Mouse (Mus musculus): ENCODE measurements around the gene Olfr1336. TPM values are rescaled to one million over a fixed set of nuclear protein-coding genes. Genes with fewer than 3 reads are reported as not detected.

Gene Olfr1336
- not detected in 2 replicates for polyA plus RNA-seq (2015; fragmentation: Nextera tagmentation; extraction: Ambion mirVana)

GRCm38 (mm10) chr7:6455868-6456267, at the start of gene Olfr1336:
Gene Olfr1336 (plus strand): TSS chr7:6456168.
- H3K9me3 ChIP-seq (ENCODE audit: low read length), result peaks cover 6% of the 10 kb centered on the region
- H3K4me3 ChIP-seq (ENCODE audit: low read length), result no peak within 1 kb of the TSS
- no peak within 1 kb of the TSS for H3K9ac ChIP-seq (replicated peaks; ENCODE audit: low read length)
- no peak within 1 kb of the TSS for H3K27ac ChIP-seq (ENCODE audit: low read length)
- no peak within 1 kb of the TSS for H3K4me2 ChIP-seq (replicated peaks; ENCODE audit: low read depth, low read length)
- no peaks in the 10 kb centered on the region for H3K27me3 ChIP-seq (ENCODE audit: insufficient read depth, low read length)
- no peak for ATAC-seq (ENCODE audit: low FRiP score, low TSS enrichment)
- no peaks in the 10 kb centered on the region for H3K36me3 ChIP-seq (ENCODE audit: insufficient read depth, low read length)
- H3K4me1 ChIP-seq (ENCODE audit: insufficient read depth, low read length), result no peaks in the 10 kb centered on the region

GRCm38 (mm10) chr7:6410043-6410442, 45.9 kb upstream of the Olfr1336 start, which contains the start of gene Gm20715:
Gene Gm20715 (plus strand): TSS chr7:6410277.
- H3K4me2 ChIP-seq (replicated peaks; ENCODE audit: low read depth, low read length), result no peak within 1 kb of the TSS
- H3K36me3 ChIP-seq (ENCODE audit: insufficient read depth, low read length), result no peaks in the 10 kb centered on the region
- no peaks in the 10 kb centered on the region for H3K4me1 ChIP-seq (ENCODE audit: insufficient read depth, low read length)
- no peaks in the 10 kb centered on the region for H3K27me3 ChIP-seq (ENCODE audit: insufficient read depth, low read length)
- no peaks in the 10 kb centered on the region for H3K9me3 ChIP-seq (ENCODE audit: low read length)
- no peak within 1 kb of the TSS for H3K27ac ChIP-seq (ENCODE audit: low read length)
- no peak within 1 kb of the TSS for H3K4me3 ChIP-seq (ENCODE audit: low read length)
- 1% methylated on average over 17 of the region's 17 CpGs for WGBS
- no peak within 1 kb of the TSS for H3K9ac ChIP-seq (replicated peaks; ENCODE audit: low read length)
- ATAC-seq (ENCODE audit: low FRiP score, low TSS enrichment), result peak; percentile 97

GRCm38 (mm10) chr7:6414626-6415441, 41.1 kb upstream of the Olfr1336 start:
- no peak for ATAC-seq (ENCODE audit: low FRiP score, low TSS enrichment)
- H3K36me3 ChIP-seq (ENCODE audit: insufficient read depth, low read length), result no peaks in the 10 kb centered on the region
- no peaks in the 10 kb centered on the region for H3K4me1 ChIP-seq (ENCODE audit: insufficient read depth, low read length)
- 0 out of 2 replicates have a peak overlapping the region, but pooled peaks have one; percentile 10 for H3K4me2 ChIP-seq (replicated peaks; ENCODE audit: low read depth, low read length)
- no peak overlapping the region for H3K4me3 ChIP-seq (ENCODE audit: low read length)
- no peaks in the 10 kb centered on the region for H3K27me3 ChIP-seq (ENCODE audit: insufficient read depth, low read length)
- H3K9me3 ChIP-seq (ENCODE audit: low read length), result no peaks in the 10 kb centered on the region
- WGBS, result 7% methylated on average over 17 of the region's 22 CpGs
- no peak overlapping the region for H3K9ac ChIP-seq (replicated peaks; ENCODE audit: low read length)
- no peak overlapping the region for H3K27ac ChIP-seq (ENCODE audit: low read length)

GRCm38 (mm10) chr7:6415442-6415787, 40.6 kb upstream of the Olfr1336 start:
- ATAC-seq (ENCODE audit: low FRiP score, low TSS enrichment), result no peak
- 22% methylated on average over 8 of the region's 8 CpGs for WGBS
- no peak overlapping the region for H3K9ac ChIP-seq (replicated peaks; ENCODE audit: low read length)

GRCm38 (mm10) chr7:6419894-6420293, 36.1 kb upstream of the Olfr1336 start:
- Histone ChIP-seq H3K9me3 (ENCODE audit: low read length) (no peaks in the 10 kb centered on the region), H3K4me2 (replicated peaks; ENCODE audit: low read depth, low read length) (no peak overlapping the region), H3K27me3 (ENCODE audit: insufficient read depth, low read length) (no peaks in the 10 kb centered on the region), H3K27ac (ENCODE audit: low read length) (no peak overlapping the region), H3K4me1 (ENCODE audit: insufficient read depth, low read length) (no peaks in the 10 kb centered on the region), H3K4me3 (ENCODE audit: low read length) (no peak overlapping the region), H3K36me3 (ENCODE audit: insufficient read depth, low read length) (no peaks in the 10 kb centered on the region), H3K9ac (replicated peaks; ENCODE audit: low read length) (no peak overlapping the region)
- 75% methylated on average over 6 of the region's 6 CpGs for WGBS
- no peak for ATAC-seq (ENCODE audit: low FRiP score, low TSS enrichment)

More at GRCm38 (mm10) chr7:6415442-6415787, 40.6 kb upstream of the Olfr1336 start:
- H3K9me3 ChIP-seq (ENCODE audit: low read length), result no peaks in the 10 kb centered on the region
- H3K27me3 ChIP-seq (ENCODE audit: insufficient read depth, low read length), result no peaks in the 10 kb centered on the region
- H3K4me2 ChIP-seq (replicated peaks; ENCODE audit: low read depth, low read length), result no peak overlapping the region
- no peak overlapping the region for H3K4me3 ChIP-seq (ENCODE audit: low read length)
- no peak overlapping the region for H3K27ac ChIP-seq (ENCODE audit: low read length)
- H3K36me3 ChIP-seq (ENCODE audit: insufficient read depth, low read length), result no peaks in the 10 kb centered on the region
- no peaks in the 10 kb centered on the region for H3K4me1 ChIP-seq (ENCODE audit: insufficient read depth, low read length)

GRCm38 (mm10) chr7:6429381-6429780, 26.6 kb upstream of the Olfr1336 start:
- 88% methylated on average over 3 of the region's 3 CpGs for WGBS
- Histone ChIP-seq H3K4me2 (replicated peaks; ENCODE audit: low read depth, low read length) (no peak overlapping the region), H3K27me3 (ENCODE audit: insufficient read depth, low read length) (no peaks in the 10 kb centered on the region), H3K9ac (replicated peaks; ENCODE audit: low read length) (no peak overlapping the region), H3K4me1 (ENCODE audit: insufficient read depth, low read length) (no peaks in the 10 kb centered on the region), H3K4me3 (ENCODE audit: low read length) (no peak overlapping the region), H3K36me3 (ENCODE audit: insufficient read depth, low read length) (no peaks in the 10 kb centered on the region), H3K9me3 (ENCODE audit: low read length) (peaks cover 5% of the 10 kb centered on the region), H3K27ac (ENCODE audit: low read length) (no peak overlapping the region)
- no peak for ATAC-seq (ENCODE audit: low FRiP score, low TSS enrichment)

- Histone ChIP-seq H3K9ac (replicated peaks; ENCODE audit: low read length) (no peak overlapping the region), H3K27me3 (ENCODE audit: insufficient read depth, low read length) (no peaks in the 10 kb centered on the region), H3K27ac (ENCODE audit: low read length) (no peak overlapping the region), H3K4me1 (ENCODE audit: insufficient read depth, low read length) (no peaks in the 10 kb centered on the region), H3K36me3 (ENCODE audit: insufficient read depth, low read length) (no peaks in the 10 kb centered on the region), H3K9me3 (ENCODE audit: low read length) (peaks cover 5% of the 10 kb centered on the region), H3K4me2 (replicated peaks; ENCODE audit: low read depth, low read length) (no peak overlapping the region), H3K4me3 (ENCODE audit: low read length) (no peak overlapping the region)
- no peak for ATAC-seq (ENCODE audit: low FRiP score, low TSS enrichment)
- 37% methylated on average over 2 of the region's 2 CpGs for WGBS
These were observed 25.6 kb upstream of the Olfr1336 start for GRCm38 (mm10) chr7:6430342-6430741.

GRCm38 (mm10) chr7:6438388-6438787, 17.6 kb upstream of the Olfr1336 start, which contains the start of gene Olfr1344:
Gene Olfr1344 (plus strand): TSS chr7:6438688.
- no peak within 1 kb of the TSS for H3K4me3 ChIP-seq (ENCODE audit: low read length)
- 69% methylated on average over 3 of the region's 3 CpGs for WGBS
- H3K27me3 ChIP-seq (ENCODE audit: insufficient read depth, low read length), result no peaks in the 10 kb centered on the region
- H3K36me3 ChIP-seq (ENCODE audit: insufficient read depth, low read length), result no peaks in the 10 kb centered on the region
- no peak within 1 kb of the TSS for H3K9ac ChIP-seq (replicated peaks; ENCODE audit: low read length)
- H3K4me1 ChIP-seq (ENCODE audit: insufficient read depth, low read length), result no peaks in the 10 kb centered on the region
- no peak for ATAC-seq (ENCODE audit: low FRiP score, low TSS enrichment)
- no peak within 1 kb of the TSS for H3K27ac ChIP-seq (ENCODE audit: low read length)
- no peak within 1 kb of the TSS for H3K4me2 ChIP-seq (replicated peaks; ENCODE audit: low read depth, low read length)
- no peaks in the 10 kb centered on the region; the same call in 1 of the 2 replicates for H3K9me3 ChIP-seq (ENCODE audit: low read length)

- ATAC-seq (ENCODE audit: low FRiP score, low TSS enrichment), result no peak
- H3K9ac ChIP-seq (replicated peaks; ENCODE audit: low read length), result no peak overlapping the region
- WGBS, result 48% methylated on average over 2 of the region's 2 CpGs
These were observed 14.8 kb upstream of the Olfr1336 start for GRCm38 (mm10) chr7:6441173-6441572.

GRCm38 (mm10) chr7:6447771-6448170, 8.2 kb upstream of the Olfr1336 start:
- 86% methylated on average over 5 of the region's 5 CpGs for WGBS
- H3K4me1 ChIP-seq (ENCODE audit: insufficient read depth, low read length), result no peaks in the 10 kb centered on the region
- H3K9me3 ChIP-seq (ENCODE audit: low read length), result peaks cover 4% of the 10 kb centered on the region
- no peak overlapping the region for H3K9ac ChIP-seq (replicated peaks; ENCODE audit: low read length)
- no peak for ATAC-seq (ENCODE audit: low FRiP score, low TSS enrichment)
- no peaks in the 10 kb centered on the region for H3K36me3 ChIP-seq (ENCODE audit: insufficient read depth, low read length)
- no peak overlapping the region for H3K27ac ChIP-seq (ENCODE audit: low read length)
- no peak overlapping the region for H3K4me3 ChIP-seq (ENCODE audit: low read length)
- no peak overlapping the region for H3K4me2 ChIP-seq (replicated peaks; ENCODE audit: low read depth, low read length)
- H3K27me3 ChIP-seq (ENCODE audit: insufficient read depth, low read length), result no peaks in the 10 kb centered on the region

More at GRCm38 (mm10) chr7:6441173-6441572, 14.8 kb upstream of the Olfr1336 start:
- Histone ChIP-seq H3K4me3 (ENCODE audit: low read length) (no peak overlapping the region), H3K36me3 (ENCODE audit: insufficient read depth, low read length) (no peaks in the 10 kb centered on the region), H3K4me1 (ENCODE audit: insufficient read depth, low read length) (no peaks in the 10 kb centered on the region), H3K9me3 (ENCODE audit: low read length) (no peaks in the 10 kb centered on the region; the same call in 1 of the 2 replicates), H3K27ac (ENCODE audit: low read length) (no peak overlapping the region), H3K27me3 (ENCODE audit: insufficient read depth, low read length) (no peaks in the 10 kb centered on the region), H3K4me2 (replicated peaks; ENCODE audit: low read depth, low read length) (no peak overlapping the region)

Measured in kidney, embryonic 16.5 days (tissue).